Mouse (Mus musculus): ENCODE measurements around the gene Eef1a1. TPM values are rescaled to one million over a fixed set of nuclear protein-coding genes. Genes with fewer than 3 reads are reported as not detected.
A peak's percentile ranks its signal among the peaks of the same experiment; 100 is the strongest.
"Not testable (repeated sequence)": the region's sequence is repeated elsewhere in the genome, so short reads cannot be mapped to it uniquely, and the experiment has no call there.

Gene Eef1a1
- over 10,000 TPM; 10,256 to 11,102 TPM for polyA plus RNA-seq (2017; shearing (Covaris generic))

DNA sequence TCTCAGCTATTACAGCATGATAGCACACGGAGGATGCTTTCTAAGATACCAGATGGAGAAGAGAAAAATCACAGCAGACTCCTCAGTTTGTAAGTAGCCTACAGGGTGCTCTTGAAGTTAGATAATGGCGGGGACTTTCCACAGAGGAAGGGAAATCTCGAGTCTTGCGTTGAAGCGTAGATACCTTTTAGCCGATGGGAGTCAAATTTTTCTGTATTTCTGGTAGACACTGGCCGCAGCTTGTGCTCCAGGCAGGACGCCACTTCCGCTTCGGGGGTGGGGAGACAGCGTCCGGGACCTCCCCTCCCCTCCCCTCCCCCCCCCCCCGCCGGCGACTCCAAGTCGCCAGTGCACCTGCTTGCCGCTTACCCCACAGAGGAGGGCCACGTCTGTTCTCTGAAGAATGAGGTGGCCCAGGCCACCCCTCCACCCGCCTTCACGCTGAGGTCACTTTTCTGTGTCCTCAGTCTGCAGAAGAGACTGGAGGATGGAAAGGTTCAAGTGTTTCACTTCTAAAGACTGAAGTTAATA lies at the start of gene Eef1a1:
Eef1a1 (minus strand) TSS at position 262 of the 531 bp plus-strand sequence.
- ATAC-seq = peak; percentile 79

DNA sequence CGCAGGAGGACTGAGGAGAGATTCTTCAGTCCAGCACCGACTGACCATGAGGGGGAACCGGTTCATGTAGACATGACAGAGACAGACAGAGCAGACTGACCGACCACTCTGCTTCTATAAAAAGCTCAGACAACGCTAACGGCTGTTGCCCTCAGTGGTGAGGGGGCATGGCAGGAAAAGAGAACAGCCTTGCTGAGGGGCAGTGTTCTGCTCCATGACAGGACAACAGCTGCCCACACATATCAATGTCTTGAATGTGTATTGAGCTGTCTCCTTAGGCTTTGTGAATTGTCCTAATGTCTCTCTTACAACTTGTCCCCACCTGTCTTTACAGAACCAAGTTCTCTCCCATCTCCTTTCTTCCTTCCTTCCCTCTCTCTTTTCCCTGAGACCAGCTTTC lies 49.5 kb upstream of the Eef1a1 start:
- ATAC-seq = no peak

GRCm38 (mm10) chr9:78537154-78537873 lies 48.4 kb upstream of the Eef1a1 start:
- ATAC-seq = no peak

GRCm38 (mm10) chr9:78534606-78535005 lies 45.7 kb upstream of the Eef1a1 start:
- ATAC-seq = no peak

DNA sequence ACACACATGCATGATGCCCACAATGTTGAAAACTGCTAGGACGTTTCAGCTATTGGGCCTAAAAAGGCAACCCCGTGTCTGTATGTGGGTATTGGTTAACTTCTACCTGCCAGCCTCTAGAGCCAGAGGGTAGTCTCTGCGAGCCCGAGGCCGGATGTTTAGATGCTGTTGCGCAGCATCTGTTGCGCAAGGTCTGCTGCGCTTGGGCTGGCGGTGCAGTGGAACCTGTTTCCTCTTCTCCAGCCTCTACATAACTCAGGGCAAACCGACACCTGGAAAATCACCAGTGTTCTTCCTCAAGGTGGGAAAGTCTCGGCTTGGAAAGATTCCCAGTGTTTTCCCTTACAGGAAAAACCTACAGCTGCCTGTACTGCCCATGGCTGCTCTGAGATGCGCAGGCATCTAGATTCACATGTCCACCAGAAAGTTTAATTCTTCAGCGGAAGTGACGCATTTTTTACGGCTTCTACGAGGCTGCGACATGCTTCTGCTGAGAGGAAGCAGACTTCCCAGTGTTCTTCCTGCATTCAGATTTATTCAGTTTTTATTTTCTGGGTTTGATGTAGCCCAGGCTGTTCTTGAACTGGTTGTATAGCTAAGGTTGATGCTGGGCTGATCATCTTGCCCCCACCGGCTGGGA lies 44.5 kb upstream of the Eef1a1 start:
- ATAC-seq = peak; percentile 85

DNA sequence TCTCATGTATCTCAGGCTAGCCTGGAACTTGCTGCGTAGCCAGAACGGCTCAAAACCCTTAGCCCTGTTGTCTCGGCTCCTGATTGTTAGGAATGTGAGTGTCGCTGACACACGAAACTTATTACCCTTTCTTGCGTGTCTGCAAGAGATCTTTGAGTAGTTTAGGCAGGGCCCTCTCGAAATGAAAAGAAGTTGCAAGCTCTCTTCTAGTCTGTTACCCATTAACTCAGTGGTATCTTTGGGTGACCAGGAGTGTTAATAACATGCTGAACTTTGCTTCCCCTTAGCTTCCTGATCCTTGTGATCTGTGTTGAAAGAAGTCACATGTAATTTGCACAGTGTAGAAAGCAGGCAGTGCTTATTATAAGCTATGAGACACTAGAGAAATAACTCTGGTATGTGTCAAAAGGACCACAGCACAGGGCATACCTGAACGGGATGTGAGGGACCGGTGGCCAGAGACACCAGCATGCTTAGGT lies 43.4 kb upstream of the Eef1a1 start:
- ATAC-seq = no peak

GRCm38 (mm10) chr9:78531816-78532215 lies 42.9 kb upstream of the Eef1a1 start:
- no peak for ATAC-seq

- peak; percentile 79 for ATAC-seq
These were observed 38.9 kb upstream of the Eef1a1 start for GRCm38 (mm10) chr9:78527767-78528381.

- peak; percentile 90 for ATAC-seq
These were observed 38.4 kb upstream of the Eef1a1 start for GRCm38 (mm10) chr9:78527301-78527761.

GRCm38 (mm10) chr9:78526206-78526605 lies 37.3 kb upstream of the Eef1a1 start:
- ATAC-seq = no peak

GRCm38 (mm10) chr9:78525451-78526135 lies 36.6 kb upstream of the Eef1a1 start:
- ATAC-seq = no peak

GRCm38 (mm10) chr9:78521689-78522088 lies 32.7 kb upstream of the Eef1a1 start:
- ATAC-seq = peak; percentile 87

- ATAC-seq = peak; percentile 42
These were observed 32.0 kb upstream of the Eef1a1 start for GRCm38 (mm10) chr9:78520780-78521601.

GRCm38 (mm10) chr9:78520127-78520779 lies 31.3 kb upstream of the Eef1a1 start:
- ATAC-seq = no peak

GRCm38 (mm10) chr9:78517237-78517636 lies 28.3 kb upstream of the Eef1a1 start:
- ATAC-seq = not testable (repeated sequence)

DNA sequence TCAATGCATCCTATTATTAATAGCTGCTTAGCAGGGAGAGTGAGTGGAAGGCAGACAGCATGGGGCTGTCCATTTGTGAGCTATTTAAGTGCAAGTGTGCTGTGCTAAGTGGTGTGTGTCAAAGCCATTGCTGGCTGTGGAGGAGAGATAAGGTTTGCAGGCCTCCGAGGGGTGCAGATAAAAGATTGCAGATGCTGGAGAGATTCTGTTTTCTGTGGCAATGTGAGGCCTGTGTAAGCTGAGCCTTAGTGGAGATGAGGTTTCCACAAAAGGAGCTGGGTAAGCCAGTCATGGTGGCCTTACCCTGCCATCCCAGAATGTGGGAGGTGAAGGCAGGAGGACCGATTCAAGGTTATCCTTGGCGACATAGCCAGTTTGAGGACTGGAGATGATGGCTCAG lies 27.2 kb upstream of the Eef1a1 start:
- no peak for ATAC-seq

DNA sequence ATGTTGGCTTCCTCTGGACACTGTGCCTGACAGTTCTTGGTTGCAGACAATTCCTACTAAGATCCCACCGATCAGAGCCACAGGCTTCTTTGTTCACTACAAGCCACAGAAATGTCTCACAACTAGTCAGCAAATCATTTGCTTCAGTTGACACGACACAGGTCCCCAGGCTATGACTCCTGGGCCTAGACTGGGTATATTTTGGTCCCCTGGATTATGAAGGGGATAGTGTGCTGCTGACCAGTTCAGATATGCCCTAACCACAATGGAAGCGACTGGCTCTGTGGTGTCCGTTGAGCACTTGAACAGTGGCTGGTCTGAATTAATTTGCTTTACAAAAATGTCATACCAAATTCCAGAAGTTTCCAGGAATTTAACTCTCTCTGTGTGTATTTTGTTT lies 25.7 kb upstream of the Eef1a1 start:
- no peak for ATAC-seq

GRCm38 (mm10) chr9:78513776-78514500 lies 25.0 kb upstream of the Eef1a1 start:
- no peak for ATAC-seq

GRCm38 (mm10) chr9:78511705-78512104 lies 22.8 kb upstream of the Eef1a1 start:
- no peak for ATAC-seq

- no peak for ATAC-seq
These were observed 19.3 kb upstream of the Eef1a1 start for GRCm38 (mm10) chr9:78508106-78508786.
